Mouse (Mus musculus) ovary, adult 2 months (tissue): ENCODE measurements around the gene Akt3. TPM values are rescaled to one million over a fixed set of nuclear protein-coding genes. Genes with fewer than 3 reads are reported as not detected.

Source experiments
- polyA plus RNA-seq: library from polyadenylated mRNA; depleted of rRNA; stranded (reverse); fragments of >200 nt; gene quantifications from 2 replicates; pipeline ENCODE4 v1.2.3, GENCODE M21; 2012; rRNA removed

Gene Akt3
- 4.2 and 7.0 TPM in 2 replicates for polyA plus RNA-seq

DNA sequence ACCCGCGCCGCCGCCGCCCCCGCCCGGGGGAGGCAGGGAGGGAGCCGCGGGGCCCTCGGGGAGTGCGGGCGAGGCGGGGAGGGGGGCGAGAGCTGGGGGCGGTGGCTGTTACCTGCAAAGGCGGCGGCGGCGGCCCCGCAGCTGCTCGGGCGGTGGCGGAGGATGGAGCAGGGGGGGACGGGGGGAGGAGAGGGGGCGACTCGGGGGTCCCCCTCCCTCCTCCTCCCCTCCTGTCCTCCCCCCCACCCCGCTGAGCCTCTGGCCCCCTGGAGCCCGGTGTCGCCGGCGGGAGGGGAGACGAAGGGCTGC lies at the start of gene Akt3:
TSS of gene Akt3 (minus strand) at position 170 of the 309 bp plus-strand sequence.

Other genes with a start within 250 kb of the Akt3 start
- 6.2 TPM in 2 replicates for gene Zbtb18, start 184.1 kb upstream of the Akt3 start, polyA plus RNA-seq